Mouse (Mus musculus) midbrain, embryonic 15.5 days (tissue): ENCODE measurements around the gene Ripk1. TPM values are rescaled to one million over a fixed set of nuclear protein-coding genes. Genes with fewer than 3 reads are reported as not detected.
"Not testable (repeated sequence)": the region's sequence is repeated elsewhere in the genome, so short reads cannot be mapped to it uniquely, and the experiment has no call there.

Experiments used
- ATAC-seq: fragments of 200-750 bp; cut with Nextera tagmentation; replicated peaks from 2 replicates; pipeline ENCODE4 v1.8.0; 2017; ENCODE audit warnings: moderate TSS enrichment
- H3K27ac ChIP-seq: fragments of 300-500 bp; sonication (generic); 2 replicates; pipeline ENCODE4 v1.5.1; 2015; ENCODE audit warnings: mild to moderate bottlenecking, inconsistent platforms
- H3K27me3 ChIP-seq: fragments of 300-500 bp; sonication (generic); replicated peaks from 2 replicates; pipeline ENCODE4 v1.6.1; 2015; ENCODE audit warnings: inconsistent platforms
- H3K36me3 ChIP-seq: fragments of 300-500 bp; sonication (generic); replicated peaks from 2 replicates; pipeline ENCODE4 v1.6.1; 2015; ENCODE audit warnings: inconsistent platforms
- H3K4me1 ChIP-seq: fragments of 300-500 bp; sonication (generic); 2 replicates; pipeline ENCODE4 v1.6.1; 2015; ENCODE audit warnings: inconsistent platforms
- H3K4me2 ChIP-seq: fragments of 300-500 bp; sonication (generic); 2 replicates; pipeline ENCODE4 v1.6.1; 2015; ENCODE audit warnings: inconsistent platforms, mild to moderate bottlenecking, moderate library complexity
- H3K4me3 ChIP-seq: fragments of 300-500 bp; sonication (generic); 2 replicates; pipeline ENCODE4 v1.5.1; 2015; ENCODE audit warnings: mild to moderate bottlenecking, inconsistent platforms
- H3K9ac ChIP-seq: fragments of 300-500 bp; sonication (generic); 2 replicates; pipeline ENCODE4 v1.6.1; 2015; ENCODE audit warnings: mild to moderate bottlenecking, inconsistent platforms
- H3K9me3 ChIP-seq: fragments of 300-500 bp; sonication (generic); 2 replicates; pipeline ENCODE4 v1.6.1; 2016; ENCODE audit warnings: inconsistent platforms
- WGBS: fragments of 180-500 bp; shearing (Covaris S2); methylation state at CpG from one replicate; pipeline ENCODE4 v1.1.7; 2015; ENCODE audit warnings: mixed read lengths; 5-methylcytosine and 5-hydroxymethylcytosine counted together
- polyA plus RNA-seq: library from polyadenylated mRNA; unstranded; fragments of >200 nt; fragmentation: Nextera tagmentation; extraction: Ambion mirVana; gene quantifications from 2 replicates; pipeline ENCODE4 v1.2.1, GENCODE M21; 2015

The Ripk1 gene
- polyA plus RNA-seq, 1 experiment from 2014 or later: 6.2 TPM

DNA sequence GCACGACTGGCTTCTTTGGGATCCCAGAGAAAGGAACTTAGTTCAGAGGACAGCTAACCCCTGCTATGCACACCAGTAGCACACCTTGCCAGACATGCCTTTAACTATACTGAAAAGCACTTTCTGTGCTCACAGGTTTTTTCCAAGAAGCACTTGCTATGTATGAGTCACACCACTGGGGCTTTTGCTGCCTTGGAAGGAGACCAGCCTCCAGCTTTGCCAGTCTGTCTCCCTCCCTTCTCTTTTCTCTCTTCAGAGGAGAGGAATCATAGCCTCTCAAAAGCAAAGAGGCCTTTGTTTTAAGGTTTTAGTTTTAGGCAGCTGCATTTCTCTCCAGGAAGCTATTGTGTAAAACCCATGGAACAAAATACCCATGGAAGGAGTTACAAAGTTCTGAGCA, 64.2 kb downstream of the Ripk1 start:
- 11% methylated on average over 1 of the region's 1 CpGs for WGBS
- ATAC-seq: no peak
- Histone ChIP-seq H3K27ac (no peak overlapping the region), H3K9me3 (no peaks in the 10 kb centered on the region), H3K4me2 (no peak overlapping the region), H3K27me3 (no peaks in the 10 kb centered on the region), H3K4me3 (no peak overlapping the region), H3K4me1 (no peaks in the 10 kb centered on the region), H3K36me3 (peaks cover 3% of the 10 kb centered on the region; the same call in 1 of the 2 replicates), H3K9ac (no peak overlapping the region)

GRCm38 (mm10) chr13:34070296-34070695, 68.1 kb downstream of the Ripk1 start:
- Histone ChIP-seq H3K4me1 (peaks cover 19% of the 10 kb centered on the region), H3K9ac (no peak overlapping the region), H3K4me3 (no peak overlapping the region), H3K9me3 (no peaks in the 10 kb centered on the region), H3K27ac (no peak overlapping the region), H3K4me2 (no peak overlapping the region), H3K27me3 (no peaks in the 10 kb centered on the region), H3K36me3 (peaks cover 10% of the 10 kb centered on the region; the same call in 1 of the 2 replicates)
- 67% methylated on average over 4 of the region's 4 CpGs for WGBS
- no peak for ATAC-seq

- Histone ChIP-seq H3K9me3 (no peaks in the 10 kb centered on the region), H3K36me3 (peaks cover 12% of the 10 kb centered on the region; the same call in 1 of the 2 replicates), H3K27ac (no peak overlapping the region), H3K27me3 (no peaks in the 10 kb centered on the region), H3K4me2 (no peak overlapping the region), H3K4me3 (no peak overlapping the region), H3K4me1 (peaks cover 33% of the 10 kb centered on the region), H3K9ac (no peak overlapping the region)
- 85% methylated on average over 6 of the region's 6 CpGs for WGBS
- no peak for ATAC-seq
Measured at GRCm38 (mm10) chr13:34071836-34072235, 69.7 kb downstream of the Ripk1 start.

GRCm38 (mm10) chr13:34072847-34073246, 70.7 kb downstream of the Ripk1 start:
- no peak for ATAC-seq
- WGBS: 39% methylated on average over 3 of the region's 3 CpGs

GRCm38 (mm10) chr13:34074441-34074840, 72.3 kb downstream of the Ripk1 start:
- not testable (repeated sequence) for H3K4me2 ChIP-seq, H3K9me3 ChIP-seq, H3K9ac ChIP-seq, ATAC-seq, H3K27me3 ChIP-seq, H3K27ac ChIP-seq, H3K4me3 ChIP-seq
- 95% methylated on average over 12 of the region's 17 CpGs for WGBS
- H3K36me3 ChIP-seq: 0 out of 2 replicates have a peak, but pooled peaks cover 12% of the 10 kb centered on the region
- H3K4me1 ChIP-seq: peaks cover 42% of the 10 kb centered on the region

More at GRCm38 (mm10) chr13:34072847-34073246, 70.7 kb downstream of the Ripk1 start:
- peaks cover 12% of the 10 kb centered on the region; the same call in 1 of the 2 replicates for H3K36me3 ChIP-seq
- no peak overlapping the region for H3K27ac ChIP-seq
- no peak overlapping the region for H3K9ac ChIP-seq
- peaks cover 33% of the 10 kb centered on the region for H3K4me1 ChIP-seq
- no peak overlapping the region for H3K4me3 ChIP-seq
- H3K27me3 ChIP-seq: no peaks in the 10 kb centered on the region
- no peak overlapping the region for H3K4me2 ChIP-seq
- no peaks in the 10 kb centered on the region for H3K9me3 ChIP-seq

GRCm38 (mm10) chr13:34075893-34076292, 73.7 kb downstream of the Ripk1 start:
- peaks cover 42% of the 10 kb centered on the region for H3K4me1 ChIP-seq
- not testable (repeated sequence) for H3K36me3 ChIP-seq, ATAC-seq, H3K27me3 ChIP-seq, H3K9me3 ChIP-seq
- peak overlapping the region; percentile 85 for H3K4me3 ChIP-seq
- peak overlapping the region; percentile 65 for H3K4me2 ChIP-seq
- peak overlapping the region; percentile 90 for H3K27ac ChIP-seq
- H3K9ac ChIP-seq: peak overlapping the region; percentile 98
- 50% methylated on average over 6 of the region's 6 CpGs for WGBS

GRCm38 (mm10) chr13:34076561-34077491, 74.7 kb downstream of the Ripk1 start:
- H3K27me3 ChIP-seq: no peaks in the 10 kb centered on the region
- 19% methylated on average over 20 of the region's 20 CpGs for WGBS
- H3K4me2 ChIP-seq: peak overlapping the region; percentile 65
- H3K9ac ChIP-seq: peak overlapping the region; percentile 98
- H3K36me3 ChIP-seq: 0 out of 2 replicates have a peak, but pooled peaks cover 8% of the 10 kb centered on the region
- H3K4me3 ChIP-seq: peak overlapping the region; percentile 85
- H3K9me3 ChIP-seq: no peaks in the 10 kb centered on the region
- ATAC-seq: peak; percentile 65
- H3K27ac ChIP-seq: peak overlapping the region; percentile 90
- H3K4me1 ChIP-seq: peaks cover 42% of the 10 kb centered on the region

DNA sequence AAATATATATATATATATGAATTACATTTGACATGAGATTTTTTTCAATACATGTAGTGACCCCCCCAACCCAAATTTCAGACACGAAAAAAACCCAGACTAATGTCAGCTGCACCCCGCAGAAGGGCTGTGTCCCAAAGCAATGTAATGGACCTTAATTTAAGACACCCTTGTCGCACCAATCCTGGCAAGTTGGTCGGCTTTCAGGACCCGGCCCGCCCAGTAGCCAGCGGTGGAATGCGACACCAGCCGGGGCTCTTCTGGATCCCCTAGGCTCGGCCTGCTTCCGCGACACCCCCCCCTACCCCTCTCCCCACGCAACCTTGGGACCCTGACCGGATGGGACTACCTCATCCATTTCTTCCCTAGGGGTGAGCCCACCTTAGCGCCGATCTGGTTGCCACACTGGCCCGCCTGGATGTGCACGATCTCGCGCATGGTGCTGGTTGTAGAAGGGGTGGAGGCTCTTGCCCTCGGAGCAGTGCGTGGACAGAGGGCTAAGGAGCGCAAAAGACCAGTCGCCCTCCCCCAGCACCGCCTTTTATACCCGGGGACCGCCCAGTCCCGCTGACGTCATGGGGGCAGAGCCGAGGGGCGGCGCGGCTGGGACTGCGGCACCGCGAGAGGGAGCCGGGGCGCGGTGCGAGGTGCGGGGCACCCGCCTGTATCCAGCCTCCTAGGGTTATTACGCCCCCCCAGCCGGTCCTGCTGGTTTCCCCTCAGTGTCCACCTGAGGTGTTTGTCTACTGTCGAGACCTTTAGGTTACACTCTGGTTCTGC, 75.5 kb downstream of the Ripk1 start, which contains the start of gene Tubb2a:
Tubb2a (minus strand) TSS at position 516 of the 780 bp plus-strand sequence.
- H3K27ac ChIP-seq: peak within 1 kb of the TSS; percentile 90
- H3K27me3 ChIP-seq: no peaks in the 10 kb centered on the region
- WGBS: 1% methylated on average over 45 of the region's 45 CpGs
- ATAC-seq: peak; percentile 89
- peak within 1 kb of the TSS; percentile 65 for H3K4me2 ChIP-seq
- no peaks in the 10 kb centered on the region for H3K9me3 ChIP-seq
- H3K9ac ChIP-seq: peak within 1 kb of the TSS; percentile 98
- peak within 1 kb of the TSS; percentile 85 for H3K4me3 ChIP-seq
- 0 out of 2 replicates have a peak, but pooled peaks cover 8% of the 10 kb centered on the region for H3K36me3 ChIP-seq
- H3K4me1 ChIP-seq: peaks cover 37% of the 10 kb centered on the region

DNA sequence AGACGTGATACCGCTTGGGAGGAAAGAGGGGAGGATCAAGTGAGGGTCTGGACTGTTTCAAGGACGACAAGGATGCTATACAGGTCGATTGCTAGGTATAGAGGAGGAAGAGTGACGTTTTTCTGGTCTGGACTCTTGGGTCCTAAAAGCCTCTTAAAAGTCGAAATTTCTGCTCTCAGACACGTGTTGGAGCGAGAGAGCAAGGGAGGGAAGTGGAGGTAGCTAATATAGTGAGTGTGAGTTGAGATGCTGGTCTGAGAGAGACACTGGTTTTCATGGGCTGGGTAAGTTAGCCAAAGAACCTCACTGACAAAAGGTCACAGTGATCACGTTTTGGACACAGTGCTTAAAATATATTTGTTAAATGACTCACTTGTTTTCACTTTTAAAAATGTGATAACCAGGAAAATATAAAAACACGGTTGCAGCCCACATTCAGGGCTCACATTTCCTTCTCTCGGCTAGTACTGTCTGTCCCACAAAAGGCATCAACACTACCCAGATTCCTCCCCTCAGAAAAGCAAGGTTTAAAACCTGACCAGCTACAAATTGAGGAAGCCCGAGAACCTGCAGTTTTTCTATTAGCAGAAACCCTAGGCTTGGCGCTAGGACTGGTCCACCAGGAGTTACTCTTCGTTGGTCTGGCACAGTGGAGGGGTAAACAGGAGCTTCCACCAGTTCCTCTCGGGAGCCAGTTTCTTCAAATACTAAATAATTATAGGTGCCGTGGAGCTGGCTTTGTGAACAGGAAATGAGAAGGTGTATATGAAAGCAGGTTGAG, 76.5 kb downstream of the Ripk1 start:
- no peaks in the 10 kb centered on the region for H3K27me3 ChIP-seq
- H3K4me3 ChIP-seq: peak overlapping the region; percentile 85
- no peaks in the 10 kb centered on the region for H3K9me3 ChIP-seq
- H3K9ac ChIP-seq: peak overlapping the region; percentile 98
- H3K4me2 ChIP-seq: peak overlapping the region; percentile 65
- 41% methylated on average over 16 of the region's 16 CpGs for WGBS
- H3K4me1 ChIP-seq: peaks cover 30% of the 10 kb centered on the region
- peak overlapping the region; percentile 90 for H3K27ac ChIP-seq
- H3K36me3 ChIP-seq: 0 out of 2 replicates have a peak, but pooled peaks cover 4% of the 10 kb centered on the region
- ATAC-seq: peak; percentile 37; the same call in 1 of the 2 replicates

DNA sequence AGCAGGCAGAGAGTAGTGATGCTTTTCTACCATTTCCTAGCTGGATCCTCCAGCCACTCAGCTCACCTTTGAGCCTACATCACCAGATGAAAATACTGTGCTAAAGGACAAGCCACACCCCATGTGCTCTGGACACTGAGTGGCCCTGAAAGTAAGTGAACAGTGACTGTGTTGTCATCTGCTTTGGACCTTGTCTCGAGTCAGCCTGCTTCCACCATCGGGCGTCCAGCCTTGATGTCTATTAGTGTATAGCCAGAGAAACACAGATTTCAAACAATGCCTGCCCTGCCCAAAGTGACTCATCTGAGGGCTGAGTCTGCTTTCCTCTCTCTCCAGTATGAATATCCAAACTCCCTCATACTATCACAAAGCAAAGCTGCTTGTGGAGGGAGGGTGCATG, 77.6 kb downstream of the Ripk1 start:
- H3K4me1 ChIP-seq: peaks cover 25% of the 10 kb centered on the region
- no peaks in the 10 kb centered on the region for H3K9me3 ChIP-seq
- no peak overlapping the region for H3K4me2 ChIP-seq
- 0 out of 2 replicates have a peak, but pooled peaks cover 3% of the 10 kb centered on the region for H3K36me3 ChIP-seq
- no peaks in the 10 kb centered on the region for H3K27me3 ChIP-seq
- 86% methylated on average over 3 of the region's 3 CpGs for WGBS
- no peak overlapping the region for H3K9ac ChIP-seq
- no peak for ATAC-seq
- H3K27ac ChIP-seq: no peak overlapping the region
- no peak overlapping the region for H3K4me3 ChIP-seq

GRCm38 (mm10) chr13:34081926-34082325, 79.8 kb downstream of the Ripk1 start:
- H3K4me2 ChIP-seq: no peak overlapping the region

More at GRCm38 (mm10) chr13:34081926-34082325, 79.8 kb downstream of the Ripk1 start:
- H3K9ac ChIP-seq: no peak overlapping the region
- no peak for ATAC-seq
- no peaks in the 10 kb centered on the region for H3K27me3 ChIP-seq
- no peak overlapping the region for H3K4me3 ChIP-seq
- peaks cover 13% of the 10 kb centered on the region for H3K4me1 ChIP-seq
- no peaks in the 10 kb centered on the region for H3K36me3 ChIP-seq
- WGBS: 61% methylated on average over 4 of the region's 4 CpGs
- H3K9me3 ChIP-seq: no peaks in the 10 kb centered on the region
- H3K27ac ChIP-seq: no peak overlapping the region
